Mouse (Mus musculus) lung, adult 2 months (tissue): ENCODE data around the gene Trim46.

Experiments
- CTCF ChIP-seq: fragments of 200-500 bp; IDR thresholded peaks from 2 replicates; pipeline ENCODE4 v1.5.1; 2011; ENCODE audit warnings: mild to moderate bottlenecking, low read length, control low read depth; ENCODE audit not compliant: insufficient read depth
- POLR2A ChIP-seq: fragments of 200-500 bp; IDR thresholded peaks from 2 replicates; pipeline ENCODE4 v1.6.1; 2011; ENCODE audit warnings: low read depth, mild to moderate bottlenecking, control low read depth, low read length, borderline replicate concordance; ENCODE audit errors: extremely low read depth

DNA sequence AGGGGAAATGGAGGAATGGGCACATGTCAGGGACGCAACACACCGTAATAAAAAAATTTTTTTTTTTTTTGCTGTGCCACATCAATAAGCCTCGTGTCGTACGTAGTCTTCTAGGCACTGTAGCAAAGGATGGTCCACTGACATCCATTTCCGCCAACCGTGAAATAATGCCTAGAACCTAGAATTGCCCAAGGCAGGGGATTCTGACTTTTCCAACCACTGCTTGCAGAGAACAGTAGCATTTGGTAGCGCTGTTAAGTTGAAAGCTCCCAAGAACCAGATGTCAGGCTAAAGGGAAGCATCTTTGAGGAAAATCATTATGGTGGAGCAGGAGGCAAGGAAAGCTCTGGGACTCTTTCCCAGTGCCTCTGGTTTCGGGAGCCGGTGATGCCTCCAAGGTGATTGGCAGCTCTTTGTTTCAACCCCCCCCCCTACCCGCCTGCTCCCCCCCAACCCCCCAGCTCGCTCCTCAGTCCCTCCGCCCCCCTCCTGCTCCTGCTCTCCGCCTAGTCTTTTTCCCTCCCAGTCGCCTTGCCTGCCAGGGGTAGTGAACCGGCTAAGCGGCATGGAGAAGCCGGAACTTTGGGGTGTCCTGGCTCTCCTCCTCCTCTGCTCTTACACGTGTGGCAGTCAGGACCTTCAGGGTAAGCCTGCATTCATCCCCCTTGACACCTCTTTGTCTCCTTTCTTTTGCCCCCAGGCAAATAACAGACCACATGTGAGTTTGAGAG lies 31.3 kb downstream of the Trim46 start, which contains the start of gene Thbs3:
- TF ChIP-seq CTCF (no peak), POLR2A (no peak)
